Mouse (Mus musculus): ENCODE results near the gene Rftn1.

Rftn1 gene

DNA sequence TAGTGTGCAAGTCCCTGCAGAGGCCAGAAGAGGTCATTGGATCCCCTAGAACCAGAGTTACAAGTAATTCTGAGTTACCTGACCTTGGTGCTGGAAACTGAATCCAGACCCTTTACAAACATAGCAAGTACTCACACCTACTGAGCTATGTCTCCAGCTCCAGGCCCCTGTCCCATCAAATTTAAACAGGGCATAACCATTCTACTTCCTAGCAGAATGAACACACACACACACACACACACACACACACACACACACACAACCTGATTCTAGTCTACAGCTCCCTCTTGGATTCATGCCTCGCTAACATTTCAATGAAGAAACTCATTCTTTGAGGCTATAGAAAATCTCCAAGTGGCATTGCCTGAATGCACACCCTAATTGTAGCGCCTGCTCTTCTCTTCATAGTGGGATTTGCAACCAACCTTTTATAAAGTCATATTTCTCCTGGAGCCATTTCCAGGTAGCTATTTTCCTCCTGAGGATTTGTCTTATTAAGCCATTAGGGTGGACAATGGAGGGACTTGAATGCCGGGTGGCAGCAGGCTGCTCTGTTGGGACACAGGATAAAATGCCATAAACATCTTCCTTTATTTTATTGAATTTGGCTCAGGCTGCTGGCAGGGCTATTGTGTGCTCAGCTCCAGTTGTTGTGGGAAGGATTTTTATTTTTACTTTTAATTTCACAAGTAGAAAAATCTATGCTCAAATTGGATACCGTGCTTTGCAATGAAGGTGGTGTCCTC, 213.6 kb downstream of the Rftn1 start:
- DNase-seq = no peak

GRCm38 (mm10) chr17:49975481-49975880, 215.0 kb downstream of the Rftn1 start:
- no peak for DNase-seq

GRCm38 (mm10) chr17:49974996-49975395, 215.5 kb downstream of the Rftn1 start:
- no peak for DNase-seq

- DNase-seq = no peak
Measured at GRCm38 (mm10) chr17:49972164-49972563, 218.3 kb downstream of the Rftn1 start.

- no peak for DNase-seq
Measured at GRCm38 (mm10) chr17:49971057-49971456, 219.4 kb downstream of the Rftn1 start.

DNA sequence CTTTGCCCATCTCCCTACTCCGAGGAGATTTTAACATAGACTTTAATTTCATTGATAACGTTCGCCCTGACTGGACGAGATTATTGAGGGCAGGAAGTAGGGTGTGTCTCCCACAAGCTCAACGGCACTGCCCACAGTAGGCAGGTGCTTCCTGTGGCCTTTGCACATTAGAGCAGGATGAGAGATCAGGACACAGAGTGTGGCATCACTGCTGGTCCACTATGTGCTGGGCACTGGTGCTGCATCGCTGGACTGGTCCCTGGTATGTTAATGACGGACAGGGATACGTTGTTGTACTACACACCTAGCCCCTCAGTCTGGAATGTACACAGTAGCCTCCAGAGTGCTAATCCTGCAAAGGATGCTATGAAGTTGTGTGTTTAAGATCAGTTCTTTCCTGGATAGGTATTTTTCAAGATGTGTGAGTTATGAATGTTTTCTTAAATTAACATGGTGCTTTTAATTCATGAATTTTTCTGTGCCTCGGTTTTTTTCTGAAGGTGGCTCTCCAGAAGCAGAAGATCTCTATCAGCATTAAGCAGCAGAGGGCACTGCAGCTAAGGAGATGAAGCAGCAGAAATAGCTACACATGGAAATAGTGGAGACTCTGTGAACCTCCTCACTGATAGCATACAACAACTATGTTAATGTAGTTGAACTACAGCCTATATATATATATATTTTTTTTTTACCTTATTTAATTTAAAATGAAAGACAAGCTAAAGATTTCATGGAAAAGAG, 221.8 kb downstream of the Rftn1 start:
- DNase-seq = peak; percentile 76

DNA sequence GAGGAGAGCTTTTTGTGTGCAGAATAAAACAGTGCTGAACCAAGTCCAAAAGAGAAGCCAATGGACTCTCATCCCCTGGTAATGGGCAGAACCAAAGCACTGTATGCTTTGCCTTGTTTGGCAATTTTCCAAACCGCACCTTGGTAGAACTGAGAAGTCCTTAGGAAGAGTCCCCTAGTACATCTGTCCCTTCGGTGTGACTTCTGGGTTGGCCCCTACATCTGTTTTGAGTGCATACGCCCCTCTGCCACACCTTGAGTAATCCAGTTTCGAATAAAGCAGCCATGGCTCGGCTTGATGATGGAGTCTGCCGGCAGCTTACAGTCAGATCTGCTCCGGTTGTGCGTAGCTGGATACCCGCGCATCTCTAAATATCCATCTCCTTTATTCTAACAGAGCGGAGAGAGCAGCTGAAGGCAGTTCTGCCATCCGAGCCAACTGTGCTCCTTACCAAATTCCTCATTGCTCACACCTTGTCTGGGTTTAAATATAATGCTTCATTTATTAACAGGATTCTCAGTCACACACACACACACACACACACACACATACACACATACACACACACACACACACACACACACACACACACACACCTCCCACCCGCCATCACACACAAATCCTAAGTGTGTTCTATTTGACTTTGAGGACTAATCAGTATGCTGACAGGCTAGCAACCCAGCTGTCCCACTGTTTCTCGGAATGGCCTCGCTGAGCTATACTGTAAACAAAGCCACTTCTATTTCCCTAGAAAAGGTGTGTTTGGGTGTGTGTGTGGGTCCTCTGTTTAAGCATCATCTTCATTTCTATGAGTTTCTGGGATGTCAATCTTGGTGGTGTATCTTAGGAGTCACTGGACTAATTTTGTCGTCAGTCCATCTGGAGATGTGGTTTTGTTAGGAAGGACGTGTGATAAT, 224.4 kb downstream of the Rftn1 start:
- no peak for DNase-seq

DNA sequence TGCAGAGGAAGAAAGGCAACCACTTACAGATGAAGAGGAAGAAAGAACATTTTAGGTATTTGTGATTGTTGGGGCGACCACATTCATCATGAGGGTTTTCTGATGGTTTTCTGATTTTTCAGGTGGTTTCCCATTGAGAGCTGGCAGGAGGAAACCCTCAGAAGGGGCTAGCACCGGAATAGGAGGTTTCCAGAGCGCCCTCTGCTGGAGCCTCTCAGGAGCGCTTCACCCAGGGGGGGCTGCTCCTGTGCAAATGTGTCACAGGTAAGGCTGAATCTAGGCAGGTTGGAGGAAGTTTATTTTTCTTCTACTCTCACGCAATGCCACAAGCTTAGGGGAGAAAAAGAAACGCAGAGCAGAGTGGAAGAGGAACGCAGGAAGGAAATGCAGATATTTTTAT, 225.4 kb downstream of the Rftn1 start:
- peak; percentile 67 for DNase-seq

GRCm38 (mm10) chr17:49964471-49964870, 226.0 kb downstream of the Rftn1 start:
- no peak for DNase-seq

DNA sequence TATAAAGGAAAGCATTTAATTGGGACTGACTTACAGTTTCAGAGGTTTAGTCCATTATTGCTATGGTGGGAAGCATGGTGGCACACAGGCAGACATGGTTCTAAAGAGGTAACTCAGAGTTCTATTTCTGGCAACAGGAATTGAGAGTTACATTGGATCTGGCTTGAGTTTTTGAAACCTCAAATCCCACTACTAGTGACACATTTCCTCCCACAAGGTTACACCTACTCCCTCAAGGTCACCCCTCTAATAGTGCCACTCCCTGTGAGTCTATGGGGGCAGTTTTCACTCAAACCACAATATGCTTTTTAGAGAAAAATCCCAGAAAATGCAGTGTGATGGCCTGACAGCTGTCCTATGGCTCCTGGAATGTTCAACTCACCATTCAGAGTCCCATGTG, 231.5 kb downstream of the Rftn1 start:
- DNase-seq = no peak

DNA sequence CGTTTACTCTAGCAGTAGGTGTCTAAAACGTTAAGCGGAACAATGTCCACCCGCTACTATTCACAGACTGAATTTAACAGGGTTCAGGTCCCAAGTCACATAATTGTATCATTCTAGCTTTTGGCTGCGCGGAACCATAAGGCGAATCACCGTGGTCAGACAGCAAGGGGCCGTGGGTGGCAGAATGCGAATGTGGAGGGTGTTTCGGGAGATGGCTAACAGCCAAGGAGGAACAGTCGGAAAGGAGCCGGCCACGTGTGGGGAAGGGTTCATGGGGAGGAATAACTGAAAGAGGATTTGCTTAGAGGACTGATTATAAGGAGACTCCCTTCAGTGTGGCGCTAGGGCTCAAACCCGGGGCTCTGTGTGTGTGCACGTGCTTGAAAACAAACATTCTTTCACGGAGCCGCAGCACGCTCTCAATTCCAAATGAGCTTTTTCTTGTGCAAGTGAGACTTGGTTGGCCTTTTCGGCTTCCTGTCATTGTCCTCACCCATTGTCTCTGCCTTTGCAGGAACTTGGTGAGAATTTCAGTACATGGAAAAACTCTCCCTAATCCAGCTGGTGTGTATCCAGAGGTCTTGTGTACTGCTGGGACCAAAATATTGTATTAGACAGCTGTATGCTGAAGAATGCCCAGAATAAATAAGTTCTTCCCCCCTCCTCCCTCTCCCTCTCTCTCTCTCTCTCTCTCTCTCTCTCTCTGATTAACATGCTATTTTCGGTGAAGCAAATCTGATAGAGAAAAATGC, 238.4 kb downstream of the Rftn1 start:
- DNase-seq = peak; percentile 20

- peak; percentile 88 for DNase-seq
Measured at GRCm38 (mm10) chr17:49951491-49951855, 239.0 kb downstream of the Rftn1 start.

DNA sequence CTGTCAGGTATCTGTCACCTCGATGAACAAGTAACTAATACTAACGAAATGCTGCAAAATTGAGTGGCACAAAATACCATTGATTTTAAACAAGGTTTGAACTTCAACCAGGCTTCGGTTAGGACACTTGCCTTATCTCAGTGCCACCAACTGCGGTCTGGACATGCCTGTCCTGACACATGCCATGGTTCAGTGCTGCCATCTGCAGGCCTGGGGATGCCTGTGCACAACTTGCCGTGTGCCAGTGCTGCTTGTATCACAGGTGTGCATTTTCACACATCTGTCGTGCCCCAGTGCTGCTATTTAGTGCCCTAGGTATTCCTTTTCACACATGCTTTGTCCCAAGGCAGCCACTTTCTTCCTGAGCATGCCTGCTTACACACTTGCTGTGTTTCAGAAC, 247.8 kb downstream of the Rftn1 start:
- peak; percentile 63 for DNase-seq
